ENCODE assay signal across 16 mouse cellular contexts in the genomic region with DNA sequence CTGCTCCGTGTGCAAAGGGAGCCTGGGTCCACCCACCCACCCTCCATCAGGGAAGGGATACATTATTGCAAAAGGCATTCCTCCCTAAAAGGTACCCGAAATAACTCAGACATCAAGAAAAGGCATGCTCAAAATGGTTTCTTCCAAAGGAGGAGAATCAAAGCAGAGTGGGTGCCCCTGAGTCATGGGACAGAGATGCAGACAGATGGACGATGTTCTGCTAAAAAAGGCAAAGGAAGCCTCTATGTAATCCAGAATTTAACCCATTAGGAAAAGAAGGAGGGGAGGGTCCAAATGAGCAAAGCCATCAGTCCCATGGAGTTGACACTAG. TPM values are rescaled to one million over a fixed set of nuclear protein-coding genes. Genes with fewer than 3 reads are reported as not detected.
DNase-seq lines count a peak whose midpoint lies in the region; ATAC-seq and TF ChIP-seq lines count a peak whose summit lies in the region.
"Had no signal": no experiment of that assay in that cellular context is flagged by ENCODE, and none has a peak within 500 bp of the region (broad histone marks: within the 10 kb centered on the region; RNA-seq: fewer than 3 reads in every experiment).

No protein-coding gene starts in this region.

- no peaks in the 10 kb centered on the region for H3K9me3 ChIP-seq in hindbrain, embryonic 13.5 days
- H3K9me3 ChIP-seq in midbrain, embryonic 14.5 days (ENCODE audit: control insufficient read depth, low read length) = no peaks in the 10 kb centered on the region
- H3K9me3 ChIP-seq: heart, embryonic 13.5 days; limb, embryonic 15.5 days; neural tube, embryonic 12.5 days had no signal

- H3K4me1 ChIP-seq in cortical plate, adult 2 months (ENCODE audit: control insufficient read depth, insufficient read depth, low read length) = peaks cover 8% of the 10 kb centered on the region
- peaks cover 34% of the 10 kb centered on the region for H3K4me1 ChIP-seq in hindbrain, embryonic 13.5 days (replicated peaks)
- peaks cover 22% of the 10 kb centered on the region for H3K4me1 ChIP-seq in midbrain, embryonic 14.5 days (ENCODE audit: control insufficient read depth, insufficient read depth, low read length)

- 67% methylated on average over 3 of the region's 3 CpGs for WGBS in hindbrain, embryonic 13.5 days
- WGBS in midbrain, embryonic 14.5 days = 47% methylated on average over 3 of the region's 3 CpGs

- no peak for TF ChIP-seq POLR2A in cortical plate, adult 2 months (IDR thresholded peaks at IDR 0.05; ENCODE audit: extremely low read depth, insufficient read depth, low read length)

- H3K27ac ChIP-seq in cortical plate, adult 2 months (ENCODE audit: insufficient read depth, low read length) = peak overlapping the region; percentile 51
- peak overlapping the region; percentile 80 for H3K27ac ChIP-seq in hindbrain, embryonic 13.5 days
- peak overlapping the region; percentile 81 for H3K27ac ChIP-seq in midbrain, embryonic 14.5 days (replicated peaks; ENCODE audit: low read depth, low read length)
- H3K27ac ChIP-seq: heart, embryonic 13.5 days; limb, embryonic 15.5 days; neural tube, embryonic 12.5 days had no signal

- no peak overlapping the region for H3K4me3 ChIP-seq in cortical plate, adult 2 months (ENCODE audit: insufficient read depth, low read length)
- no peak overlapping the region for H3K4me3 ChIP-seq in hindbrain, embryonic 13.5 days
- no peak overlapping the region for H3K4me3 ChIP-seq in midbrain, embryonic 14.5 days (replicated peaks; ENCODE audit: low read depth, low read length)
- H3K4me3 ChIP-seq: heart, embryonic 13.5 days; limb, embryonic 15.5 days; neural tube, embryonic 12.5 days had no signal

- H3K27me3 ChIP-seq in hindbrain, embryonic 13.5 days = no peaks in the 10 kb centered on the region
- no peaks in the 10 kb centered on the region for H3K27me3 ChIP-seq in midbrain, embryonic 14.5 days (ENCODE audit: control insufficient read depth, insufficient read depth, low read length)
- H3K27me3 ChIP-seq: heart, embryonic 13.5 days; limb, embryonic 15.5 days; neural tube, embryonic 12.5 days; Patski had no signal

- H3K36me3 ChIP-seq in hindbrain, embryonic 13.5 days = peaks cover 38% of the 10 kb centered on the region
- H3K36me3 ChIP-seq in midbrain, embryonic 14.5 days (ENCODE audit: control insufficient read depth, insufficient read depth, low read length) = peaks cover 29% of the 10 kb centered on the region

- no peak for DNase-seq in frontal cortex, postnatal 10 days (ENCODE audit: low spot score in 2 of 2)
- no peak for DNase-seq in midbrain, embryonic 14.5 days
- no peak for DNase-seq in thymus, postnatal 25 days
- DNase-seq in adrenal gland, postnatal 25 days = no peak
- DNase-seq in T-cell, adult 2 months (ENCODE audit: low spot score) = no peak
- DNase-seq: cerebellum, adult 18-20 months; gastrocnemius, postnatal 36 days; kidney, adult 9 months; liver, postnatal 0 days had no signal

- no peak overlapping the region for H3K4me2 ChIP-seq in hindbrain, embryonic 13.5 days
- H3K4me2 ChIP-seq in midbrain, embryonic 14.5 days (ENCODE audit: low read length) = no peak overlapping the region
- H3K4me2 ChIP-seq: heart, embryonic 13.5 days; limb, embryonic 15.5 days; neural tube, embryonic 12.5 days had no signal

- no peak overlapping the region for H3K9ac ChIP-seq in hindbrain, embryonic 13.5 days
- no peak overlapping the region for H3K9ac ChIP-seq in midbrain, embryonic 14.5 days (replicated peaks; ENCODE audit: low read length)
- H3K9ac ChIP-seq: heart, embryonic 13.5 days; limb, embryonic 15.5 days; liver, postnatal 0 days; neural tube, embryonic 12.5 days had no signal

- ATAC-seq in frontal cortex, adult (ENCODE audit: low TSS enrichment) = peak; percentile 58
- no peak for ATAC-seq in hindbrain, embryonic 13.5 days (ENCODE audit: low FRiP score)
- no peak for ATAC-seq in midbrain, embryonic 14.5 days (ENCODE audit: low FRiP score, low TSS enrichment)
- ATAC-seq: liver, postnatal 0 days; Patski had no signal

- TF ChIP-seq CTCF in cortical plate, adult 2 months (IDR thresholded peaks at IDR 0.05; ENCODE audit: extremely low read depth, insufficient read depth, low read length) = no peak

RNA-seq across cellular contexts. Expression of a gene that starts 15.4 kb away (rescaled TPM):
- polyA plus RNA-seq in cortical plate, adult 2 months (2012; rRNA removed) = 105 and 106 TPM in 2 replicates
- 8.3 and 8.7 TPM in 2 replicates for polyA plus RNA-seq in hindbrain, embryonic 13.5 days (2015; fragmentation: Nextera tagmentation; extraction: Ambion mirVana)
- 14.2 and 14.7 TPM in 2 replicates for polyA plus RNA-seq in midbrain, embryonic 14.5 days (2014; fragmentation: Nextera tagmentation; extraction: Ambion mirVana)
- total RNA-seq in adrenal gland, postnatal 25 days (2021) = 9.1 and 10.0 TPM in 2 replicates

RNA-seq across cellular contexts. Expression of a gene that starts 58.2 kb away (rescaled TPM):
- 31.2 and 33.5 TPM in 2 replicates for polyA plus RNA-seq in cortical plate, adult 2 months (2012; rRNA removed)
- 55.5 and 60.4 TPM in 2 replicates for polyA plus RNA-seq in hindbrain, embryonic 13.5 days (2015; fragmentation: Nextera tagmentation; extraction: Ambion mirVana)
- polyA plus RNA-seq in midbrain, embryonic 14.5 days (2014; fragmentation: Nextera tagmentation; extraction: Ambion mirVana) = 49.3 and 64.2 TPM in 2 replicates
- total RNA-seq in adrenal gland, postnatal 25 days (2021) = 127 and 146 TPM in 2 replicates
